Mouse (Mus musculus): ENCODE data around the gene Spg7. TPM values are rescaled to one million over a fixed set of nuclear protein-coding genes. Genes with fewer than 3 reads are reported as not detected.

Spg7 gene
- total and polyA plus RNA-seq, 3 experiments: 20.8 to 35.2 (median 26.1) TPM

DNA sequence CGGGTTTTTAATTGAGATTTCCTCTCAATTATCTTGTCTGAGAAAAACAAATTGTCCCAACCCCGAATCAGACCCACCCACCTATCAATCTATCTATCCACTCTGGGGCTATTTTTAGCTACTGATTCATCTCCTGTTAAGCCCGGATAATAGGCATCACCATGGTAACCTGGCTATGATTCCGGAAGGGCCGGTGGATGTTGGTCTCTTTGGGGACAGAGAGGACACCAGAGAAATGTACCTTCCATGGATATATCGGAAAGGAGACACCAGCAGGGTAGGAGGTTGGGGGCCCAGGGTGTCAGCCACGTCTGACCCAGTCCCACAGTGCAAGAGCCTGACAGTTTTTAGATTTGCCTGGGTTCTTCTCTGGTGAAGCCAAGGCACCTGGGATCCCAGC lies 72.7 kb downstream of the Spg7 start:
- TF ChIP-seq POLR2AphosphoS2 (IDR thresholded peaks at IDR 0.05; ENCODE audit: low read depth, low read length) (no peak), NRF1 (IDR thresholded peaks at IDR 0.05; ENCODE audit: low read depth, low read length) (no peak), USF2 (conservative IDR thresholded peaks at IDR 0.05; ENCODE audit: low read depth, low read length) (no peak), CHD1 (IDR thresholded peaks at IDR 0.05; ENCODE audit: low read depth, low read length) (no peak), ZNF384 (IDR thresholded peaks at IDR 0.05; ENCODE audit: low read depth, low read length) (no peak), ZC3H11A (IDR thresholded peaks at IDR 0.05; ENCODE audit: low read depth, low read length) (no peak), RAD21 (IDR thresholded peaks at IDR 0.05; ENCODE audit: low read depth, low read length) (no peak), JUND (conservative IDR thresholded peaks at IDR 0.05; ENCODE audit: low read depth, low read length) (no peak), EP300 (IDR thresholded peaks at IDR 0.05; ENCODE audit: low read length) (no peak), BHLHE40 (IDR thresholded peaks at IDR 0.05; ENCODE audit: low read depth, low read length) (no peak), IRF4 (IDR thresholded peaks at IDR 0.05; ENCODE audit: low read depth, low read length) (no peak), JUN (IDR thresholded peaks at IDR 0.05; ENCODE audit: insufficient read depth, low read depth, low read length) (no peak), MEF2A (IDR thresholded peaks at IDR 0.05; ENCODE audit: borderline replicate concordance, low read depth, low read length) (no peak), UBTF (IDR thresholded peaks at IDR 0.05; ENCODE audit: low read depth, low read length) (no peak), TBP (conservative IDR thresholded peaks at IDR 0.05; ENCODE audit: low read depth, low read length) (no peak), MAX (IDR thresholded peaks at IDR 0.05; ENCODE audit: low read length) (no peak)
- in situ Hi-C loops (cut with MboI; ENCODE audit: low pct_ligation_motif_present, low pct_unique_long_range_greater_than_20kb, low sequenced_read_pairs) (no loop called here), dilution Hi-C loops (cut with MboI; ENCODE audit: extremely low pct_ligation_motif_present, extremely low pct_unique_long_range_greater_than_20kb, low sequenced_read_pairs) (no loop called here)
- Histone ChIP-seq H3K79me2 (replicated peaks; ENCODE audit: control insufficient read depth, extremely low read depth, insufficient read depth, poor library complexity, severe bottlenecking) (no peaks in the 10 kb centered on the region), H3K9me3 (replicated peaks; ENCODE audit: low read length) (peaks cover 10% of the 10 kb centered on the region), H3K4me1 (ENCODE audit: control insufficient read depth in 1 of 2, insufficient read depth in 2 of 2) (peaks cover 0 to 6% of the 10 kb centered on the region in 2 experiments; a peak in 2 of 4 replicates), H3K4me2 (ENCODE audit: insufficient read depth, low read depth, poor library complexity, severe bottlenecking) (no peak overlapping the region), H3K9ac (ENCODE audit: insufficient read depth, low read depth) (no peak overlapping the region), H3K4me3 (replicated peaks in 1 of 3; ENCODE audit: low read depth in 2 of 3, low read length in 2 of 3, poor library complexity in 1 of 3) (no peak overlapping the region), H3K27me3 (replicated peaks) (peaks cover 48% of the 10 kb centered on the region), H3K27ac (ENCODE audit: insufficient read depth, low read depth) (no peak overlapping the region), H3K36me3 (replicated peaks in 1 of 2; ENCODE audit: control insufficient read depth in 1 of 2, insufficient read depth in 1 of 2, low read length in 1 of 2) (no peaks in the 10 kb centered on the region)
- no peak for DNase-seq (ENCODE audit: extremely low read depth)

- Histone ChIP-seq H3K9ac (ENCODE audit: insufficient read depth, low read depth) (no peak overlapping the region), H3K27ac (ENCODE audit: insufficient read depth, low read depth) (no peak overlapping the region), H3K27me3 (replicated peaks) (peaks cover 46% of the 10 kb centered on the region), H3K4me2 (ENCODE audit: insufficient read depth, low read depth, poor library complexity, severe bottlenecking) (no peak overlapping the region), H3K4me3 (replicated peaks in 1 of 3; ENCODE audit: low read depth in 2 of 3, low read length in 2 of 3, poor library complexity in 1 of 3) (no peak overlapping the region), H3K79me2 (replicated peaks; ENCODE audit: control insufficient read depth, extremely low read depth, insufficient read depth, poor library complexity, severe bottlenecking) (no peaks in the 10 kb centered on the region), H3K4me1 (ENCODE audit: control insufficient read depth in 1 of 2, insufficient read depth in 2 of 2) (peaks cover 0 to 5% of the 10 kb centered on the region in 2 experiments; a peak in 2 of 4 replicates), H3K9me3 (replicated peaks; ENCODE audit: low read length) (peaks cover 10% of the 10 kb centered on the region), H3K36me3 (replicated peaks in 1 of 2; ENCODE audit: control insufficient read depth in 1 of 2, insufficient read depth in 1 of 2, low read length in 1 of 2) (no peaks in the 10 kb centered on the region)
- TF ChIP-seq ZC3H11A (IDR thresholded peaks at IDR 0.05; ENCODE audit: low read depth, low read length) (no peak), CHD1 (IDR thresholded peaks at IDR 0.05; ENCODE audit: low read depth, low read length) (no peak), ELF1 (IDR thresholded peaks at IDR 0.05; ENCODE audit: low read depth, low read length) (no peak), CHD2 (IDR thresholded peaks at IDR 0.05; ENCODE audit: low read length) (no peak), UBTF (IDR thresholded peaks at IDR 0.05; ENCODE audit: low read depth, low read length) (no peak), MAX (IDR thresholded peaks at IDR 0.05; ENCODE audit: low read length) (no peak)
- DNase-seq (ENCODE audit: extremely low read depth): no peak
- in situ Hi-C loops (cut with MboI; ENCODE audit: low pct_ligation_motif_present, low pct_unique_long_range_greater_than_20kb, low sequenced_read_pairs): no loop called here
- dilution Hi-C loops (cut with MboI; ENCODE audit: extremely low pct_ligation_motif_present, extremely low pct_unique_long_range_greater_than_20kb, low sequenced_read_pairs): no loop called here
Observed at GRCm38 (mm10) chr8:123135806-123136205, 73.1 kb downstream of the Spg7 start.

Measured in CH12.LX (cell line).